Mouse (Mus musculus) layer of hippocampus, adult 6 months (tissue): ENCODE data around the gene Gm10521. TPM values are rescaled to one million over a fixed set of nuclear protein-coding genes. Genes with fewer than 3 reads are reported as not detected.

Experiments used
- long read RNA-seq, 2 experiments: library from polyadenylated mRNA; unstranded; transcript quantifications; one replicate each; pipeline ENCODE4 v2.0.0; 2019 to 2020
- polyA plus RNA-seq: library from polyadenylated mRNA; unstranded; fragments of <200 nt; fragmentation: Nextera tagmentation; gene quantifications from 2 replicates; pipeline ENCODE4 v1.2.3, GENCODE M21; 2021

Gm10521 gene
- not detected in 2 replicates for polyA plus RNA-seq
- long read RNA-seq, experiment 1, result 0 reads
- long read RNA-seq, experiment 2, result 0 reads

DNA sequence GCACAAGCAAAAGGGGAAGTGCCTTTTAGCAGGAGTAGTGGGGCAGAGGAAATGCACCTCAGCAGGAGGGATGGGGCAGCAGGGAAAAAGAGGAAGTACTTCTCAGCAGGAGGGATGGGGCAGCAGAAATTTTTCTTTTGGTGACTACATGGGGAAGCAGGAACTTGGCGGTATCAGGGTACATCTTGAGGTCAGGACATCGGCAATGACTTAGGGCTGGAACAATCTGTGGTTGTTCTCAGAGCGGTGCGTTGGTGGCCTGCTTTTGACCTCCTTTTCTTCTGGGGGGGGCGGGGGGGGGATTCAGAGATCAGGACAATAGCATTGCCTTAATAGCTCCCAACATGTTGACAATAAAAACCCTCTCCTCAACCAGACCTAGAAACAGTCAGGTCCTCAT is at the start of gene Gm10521:
Gene Gm10521 (plus strand): TSS at position 301 of the 400 bp plus-strand sequence.

DNA sequence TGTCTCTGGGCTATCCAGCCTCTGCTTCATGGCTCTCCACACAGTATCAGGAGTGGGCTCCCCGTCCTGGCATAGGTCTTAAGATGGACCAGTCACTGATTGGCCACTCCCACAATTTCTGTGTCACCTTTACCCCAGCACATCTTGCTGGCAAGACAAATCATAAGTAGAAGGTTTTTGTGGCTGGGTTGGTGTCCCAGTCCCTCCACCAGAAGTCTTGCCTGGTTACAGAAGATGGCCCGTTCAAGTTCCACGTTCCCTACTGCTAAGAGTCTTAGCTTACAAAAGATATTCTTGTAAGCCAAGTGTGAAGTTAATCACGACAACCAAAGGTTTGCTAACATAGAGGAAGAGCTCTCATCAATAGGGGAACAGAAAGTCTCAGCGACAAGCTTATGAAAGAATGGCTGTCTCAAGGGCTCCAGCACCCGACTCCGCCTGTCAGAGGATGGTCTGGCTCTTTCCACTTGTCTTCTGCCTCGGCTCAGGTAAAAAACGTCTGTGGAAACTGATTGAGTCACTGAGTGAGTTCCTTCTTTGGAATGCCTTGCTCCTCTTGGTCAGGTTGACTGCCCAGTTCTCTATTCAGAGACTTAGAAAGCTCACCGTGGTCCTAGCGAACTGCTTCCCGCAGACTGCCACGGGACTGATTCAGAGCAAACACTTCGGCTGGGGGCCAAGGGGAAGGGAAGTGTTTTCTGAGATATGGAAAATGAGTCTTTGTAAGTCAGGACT is 22.0 kb downstream of the Gm10521 start, which contains the start of gene Slamf6:
Gene Slamf6 (plus strand): TSS at position 211 of the 735 bp plus-strand sequence.

Other genes starting within 250 kb of the Gm10521 start
- gene Slamf7, start 242.6 kb upstream of the Gm10521 start, polyA plus RNA-seq, result not detected in 2 replicates
- 1.8 and 2.0 TPM in 2 replicates for gene Cd48, start 213.7 kb upstream of the Gm10521 start, polyA plus RNA-seq
- gene Slamf1, start 128.5 kb upstream of the Gm10521 start, polyA plus RNA-seq, result 0.16 and 0.24 TPM in 2 replicates
- gene Cd84, start 56.0 kb upstream of the Gm10521 start, polyA plus RNA-seq, result 2.1 and 2.5 TPM in 2 replicates
- gene Slamf6, start 21.9 kb downstream of the Gm10521 start, polyA plus RNA-seq, result 0.41 and 1.1 TPM in 2 replicates
- gene Vangl2, start 132.8 kb downstream of the Gm10521 start, polyA plus RNA-seq, result 10.3 and 11.7 TPM in 2 replicates
- 0.39 and 0.53 TPM in 2 replicates for gene Nhlh1, start 161.9 kb downstream of the Gm10521 start, polyA plus RNA-seq
- 110 and 111 TPM in 2 replicates for gene Copa, start 186.9 kb downstream of the Gm10521 start, polyA plus RNA-seq
- 40.9 and 41.7 TPM in 2 replicates for gene Ncstn, start 187.1 kb downstream of the Gm10521 start, polyA plus RNA-seq
- gene Pex19, start 231.1 kb downstream of the Gm10521 start, polyA plus RNA-seq, result 87.1 and 95.5 TPM in 2 replicates